Mouse (Mus musculus) layer of hippocampus, adult 2 months (tissue): Measurements from ENCODE around the gene Setd7. TPM values are rescaled to one million over a fixed set of nuclear protein-coding genes. Genes with fewer than 3 reads are reported as not detected.

Source experiments
- DNase-seq, 2 experiments: peaks; one replicate each; pipeline ENCODE4 v3.0.0; 2022; ENCODE audit warnings: low spot score in 2 of 2
- H3K27ac ChIP-seq: fragments of 200-600 bp; 2 replicates; pipeline ENCODE4 v1.8.1; 2022
- H3K4me3 ChIP-seq: fragments of 200-600 bp; 2 replicates; pipeline ENCODE4 v1.8.1; 2022; ENCODE audit warnings: mild to moderate bottlenecking
- CTCF ChIP-seq: fragments of 200-600 bp; conservative IDR thresholded peaks from 2 replicates; pipeline ENCODE4 v1.8.1; 2022; ENCODE audit warnings: antibody characterized with exemption, mild to moderate bottlenecking, moderate library complexity
- total RNA-seq, 2 experiments: library from RNA; stranded (reverse); gene quantifications; 2 replicates each; pipeline ENCODE4 v1.2.3; 2021

Gene Setd7
- total RNA-seq, 2 experiments from 2014 or later, result 138 to 144 TPM

DNA sequence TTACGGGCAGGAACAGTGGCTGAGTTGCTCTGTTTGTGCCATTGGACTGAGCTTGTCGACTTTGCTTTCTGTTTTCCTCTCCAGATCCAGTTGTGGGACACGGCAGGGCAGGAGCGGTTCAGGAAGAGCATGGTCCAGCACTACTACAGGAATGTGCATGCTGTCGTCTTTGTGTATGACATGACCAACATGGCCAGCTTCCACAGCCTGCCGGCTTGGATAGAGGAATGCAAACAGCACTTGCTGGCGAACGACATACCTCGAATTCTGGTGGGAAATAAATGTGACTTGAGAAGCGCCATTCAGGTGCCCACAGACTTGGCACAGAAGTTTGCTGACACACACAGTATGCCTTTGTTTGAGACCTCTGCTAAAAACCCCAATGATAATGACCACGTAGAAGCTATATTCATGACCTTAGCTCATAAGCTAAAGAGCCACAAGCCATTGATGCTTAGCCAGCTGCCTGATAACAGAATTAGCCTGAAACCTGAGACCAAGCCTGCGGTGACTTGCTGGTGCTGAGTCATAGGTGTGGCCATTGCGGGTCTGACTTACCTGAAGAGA is 67.3 kb downstream of the Setd7 start:
- Histone ChIP-seq H3K27ac (peak overlapping the region; percentile 36; the same call in 1 of the 2 replicates), H3K4me3 (no peak overlapping the region)
- TF ChIP-seq CTCF, result no peak
- DNase-seq, result no peak

DNA sequence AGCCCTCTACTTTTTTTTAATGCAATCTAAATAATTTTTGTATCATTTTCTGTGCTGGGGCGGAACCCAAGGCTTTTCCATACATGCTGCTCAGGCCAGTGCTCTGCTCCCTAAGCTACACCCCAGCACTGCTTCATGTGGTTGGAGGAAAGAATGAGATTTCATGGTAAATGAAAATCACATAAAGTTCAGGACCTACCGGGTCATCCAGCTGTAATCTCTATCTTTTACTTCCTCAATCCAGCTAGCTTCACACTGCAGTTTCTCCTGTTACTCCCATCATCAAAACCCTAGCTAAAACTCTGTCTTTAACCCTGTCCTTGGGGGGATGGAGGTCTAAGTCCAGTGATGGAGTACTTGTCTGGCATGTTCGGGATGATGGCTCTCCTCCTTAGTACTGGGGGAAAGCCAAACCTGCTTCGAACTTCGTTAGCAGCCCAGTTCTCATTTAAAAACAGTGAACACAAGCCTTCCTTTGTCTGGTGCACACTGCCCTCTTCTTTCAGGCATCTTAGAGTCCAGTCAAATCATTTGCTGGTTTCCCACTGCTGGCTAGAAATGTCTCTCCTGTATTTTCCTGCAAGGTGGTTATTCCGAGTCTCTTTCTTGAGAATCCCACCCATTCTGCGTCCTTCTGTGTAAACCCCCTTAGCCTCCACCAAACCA is 70.5 kb downstream of the Setd7 start:
- H3K27ac ChIP-seq, result peak overlapping the region; percentile 79
- peak in 1 of 2 experiments; percentile 38 for DNase-seq
- no peak overlapping the region for H3K4me3 ChIP-seq
- no peak for TF ChIP-seq CTCF

DNA sequence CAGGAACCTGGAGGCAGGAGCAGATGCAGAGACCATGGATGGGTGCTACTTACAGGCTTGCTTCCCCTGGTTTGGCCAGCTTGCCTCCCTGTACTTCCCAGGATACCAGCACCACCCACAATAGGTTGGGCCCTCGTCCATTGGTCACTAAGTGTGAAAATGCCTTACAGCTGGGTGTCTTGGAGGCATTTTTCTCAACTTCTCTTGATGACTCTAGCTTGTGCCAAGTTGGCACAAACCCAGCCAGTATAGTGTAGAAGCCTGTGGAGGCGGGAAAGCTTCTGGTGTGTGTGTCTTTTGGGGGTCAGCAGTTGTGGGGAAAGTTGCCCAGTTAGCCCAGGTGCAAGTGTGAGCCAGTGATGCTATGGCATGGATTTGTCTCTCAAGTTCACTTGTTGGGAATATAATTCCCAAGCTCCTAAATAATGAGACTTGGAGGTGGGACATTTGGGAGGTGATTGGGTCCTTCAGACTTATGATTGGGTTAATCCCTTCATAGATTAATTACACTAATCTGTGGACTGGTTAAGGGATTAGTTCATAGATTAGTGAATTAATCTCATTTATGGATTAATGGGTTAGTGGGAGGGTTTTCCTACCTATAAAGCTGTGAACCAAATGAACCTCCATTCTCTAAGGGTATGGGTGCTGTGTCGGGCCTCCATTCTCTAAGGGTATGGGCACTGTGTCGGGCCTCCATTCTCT is 74.0 kb downstream of the Setd7 start:
- TF ChIP-seq CTCF, result no peak
- Histone ChIP-seq H3K4me3 (no peak overlapping the region), H3K27ac (no peak overlapping the region)
- no peak for DNase-seq

DNA sequence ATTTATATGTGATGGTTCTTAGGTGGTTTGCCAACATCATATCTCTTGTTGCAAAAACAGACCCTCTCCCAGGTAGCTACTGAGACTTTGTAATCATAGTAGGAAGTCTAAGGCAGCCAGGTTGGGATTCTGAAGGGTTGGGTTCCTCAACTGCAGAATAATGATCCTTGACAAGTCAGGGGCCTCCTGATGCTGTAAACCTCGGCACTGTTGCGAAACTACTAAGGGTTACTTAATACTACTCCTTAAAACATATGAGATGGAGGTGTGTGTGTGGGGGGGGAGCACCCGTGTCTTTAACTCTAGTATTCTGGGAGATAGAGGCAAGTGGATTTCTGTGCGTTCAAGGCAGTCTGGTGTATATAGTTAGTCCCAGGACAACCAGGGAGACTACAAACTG is 75.3 kb downstream of the Setd7 start:
- peak overlapping the region; percentile 77 for H3K4me3 ChIP-seq
- H3K27ac ChIP-seq, result peak overlapping the region; percentile 97; the same call in 1 of the 2 replicates
- DNase-seq, result no peak
- TF ChIP-seq CTCF, result no peak

DNA sequence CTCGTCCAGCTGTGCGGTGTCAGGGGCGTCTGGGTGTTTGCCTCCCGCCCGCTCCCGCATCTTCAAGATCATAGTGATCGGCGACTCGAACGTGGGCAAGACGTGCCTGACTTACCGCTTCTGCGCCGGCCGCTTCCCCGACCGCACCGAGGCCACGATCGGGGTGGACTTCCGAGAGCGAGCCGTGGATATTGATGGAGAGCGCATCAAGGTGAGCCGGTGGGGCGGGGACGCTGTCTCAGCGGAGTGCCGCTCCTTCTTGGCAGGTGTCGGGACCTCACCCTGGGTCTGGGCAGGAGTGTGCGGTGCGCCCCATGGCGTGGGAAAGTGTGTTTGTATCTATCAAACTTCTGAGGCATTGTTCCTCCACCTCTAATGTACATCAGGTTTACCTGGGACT is 76.3 kb downstream of the Setd7 start:
- no peak for DNase-seq
- Histone ChIP-seq H3K27ac (peak overlapping the region; percentile 97), H3K4me3 (peak overlapping the region; percentile 77)
- TF ChIP-seq CTCF, result no peak

DNA sequence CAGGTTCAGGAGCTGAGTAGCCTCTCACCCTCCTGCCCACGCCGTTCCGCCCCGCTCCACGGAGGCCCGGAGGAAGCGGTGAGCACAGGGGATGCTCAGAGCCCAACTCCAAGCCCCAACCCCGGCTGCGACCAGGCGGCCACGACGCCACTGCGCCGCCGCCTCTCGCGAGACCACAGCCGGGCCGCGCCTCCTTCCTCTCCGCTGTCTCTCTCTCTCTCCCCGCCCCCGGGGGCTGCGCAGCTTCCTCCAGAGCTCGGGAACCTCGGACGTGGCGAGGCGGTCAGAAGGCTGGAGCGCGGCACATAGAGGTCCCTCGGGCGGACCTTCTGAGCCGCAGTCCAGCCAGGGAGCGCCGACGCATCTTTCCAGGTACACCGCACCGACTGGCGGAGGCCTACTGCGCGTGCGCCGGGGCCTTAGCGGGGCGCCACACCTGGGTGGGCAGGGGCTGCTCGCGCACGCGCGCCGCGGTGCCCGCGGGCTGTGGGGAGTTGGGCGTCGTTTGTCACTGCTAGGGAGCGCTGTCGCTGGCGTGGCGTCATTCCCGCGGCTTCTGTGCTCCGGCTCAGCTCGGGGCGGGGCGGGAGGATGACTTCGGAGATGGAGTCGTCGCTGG is 76.8 kb downstream of the Setd7 start, which contains the start of gene Rab33b:
Rab33b (plus strand) TSS at position 180 of the 619 bp plus-strand sequence.
- TF ChIP-seq CTCF, result peak; percentile 50
- Histone ChIP-seq H3K27ac (peak within 1 kb of the TSS; percentile 97), H3K4me3 (peak within 1 kb of the TSS; percentile 77)
- DNase-seq, result peak; percentile 96 to 97

DNA sequence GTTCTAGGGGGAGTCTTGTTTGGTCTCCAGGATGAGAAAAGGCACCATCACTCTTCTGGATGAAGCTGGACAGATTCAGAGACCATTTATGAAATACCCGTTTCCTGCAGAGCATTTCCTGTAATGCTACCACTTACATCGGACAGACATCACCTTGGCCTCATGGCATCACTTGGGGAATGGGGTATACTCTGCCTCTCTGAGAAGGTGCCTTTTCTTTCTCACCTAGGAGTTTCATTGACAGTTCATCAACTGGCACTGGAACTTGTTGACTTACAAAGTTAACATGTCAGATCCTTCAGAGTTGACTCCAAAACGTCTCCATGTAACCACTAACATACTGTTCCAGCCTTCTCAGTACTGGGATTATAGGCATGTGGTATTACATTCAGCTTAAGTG is 77.9 kb downstream of the Setd7 start:
- H3K4me3 ChIP-seq, result peak overlapping the region; percentile 77
- TF ChIP-seq CTCF, result no peak
- H3K27ac ChIP-seq, result peak overlapping the region; percentile 97; the same call in 1 of the 2 replicates
- no peak for DNase-seq

DNA sequence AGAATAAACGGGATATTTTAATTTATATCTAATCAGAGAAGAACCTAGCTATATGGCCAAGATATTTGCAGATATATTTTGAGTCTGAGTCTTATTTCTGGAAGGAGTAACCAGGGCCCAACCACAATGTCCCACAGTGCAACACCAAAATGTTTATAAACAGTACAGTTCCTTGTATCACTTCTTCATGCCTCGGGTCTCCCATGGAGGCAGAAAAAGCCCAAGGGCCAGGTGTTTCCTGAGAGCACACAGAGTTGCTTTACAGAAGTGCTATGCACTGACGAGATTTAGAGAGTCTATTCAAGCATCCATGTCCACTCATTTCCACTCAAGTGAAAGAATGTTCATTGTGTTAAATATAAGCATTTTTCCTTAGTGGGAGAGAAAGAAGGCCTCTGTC is 78.8 kb downstream of the Setd7 start:
- no peak for DNase-seq
- Histone ChIP-seq H3K4me3 (no peak overlapping the region), H3K27ac (no peak overlapping the region)
- TF ChIP-seq CTCF, result no peak

DNA sequence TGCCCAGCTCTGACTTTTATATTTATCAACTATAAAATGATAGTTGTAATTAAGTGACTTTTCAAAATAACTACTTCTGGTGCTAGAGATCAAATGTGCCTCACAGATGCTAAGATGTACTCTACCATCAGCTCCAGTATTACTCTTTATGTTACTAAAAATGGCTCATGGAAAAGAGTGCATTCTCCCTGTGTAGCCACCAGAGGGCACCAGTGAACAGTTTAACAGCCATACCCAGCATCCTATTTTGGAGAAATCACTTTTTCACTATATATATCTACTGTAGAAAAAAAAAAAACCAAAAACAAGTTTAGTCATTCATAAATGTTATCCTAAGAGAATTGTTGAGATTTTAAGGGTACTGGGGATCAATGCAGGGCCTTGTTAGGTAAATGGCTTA is 79.6 kb downstream of the Setd7 start:
- Histone ChIP-seq H3K27ac (no peak overlapping the region), H3K4me3 (no peak overlapping the region)
- TF ChIP-seq CTCF, result peak; percentile 93
- peak; percentile 44 to 64 for DNase-seq

DNA sequence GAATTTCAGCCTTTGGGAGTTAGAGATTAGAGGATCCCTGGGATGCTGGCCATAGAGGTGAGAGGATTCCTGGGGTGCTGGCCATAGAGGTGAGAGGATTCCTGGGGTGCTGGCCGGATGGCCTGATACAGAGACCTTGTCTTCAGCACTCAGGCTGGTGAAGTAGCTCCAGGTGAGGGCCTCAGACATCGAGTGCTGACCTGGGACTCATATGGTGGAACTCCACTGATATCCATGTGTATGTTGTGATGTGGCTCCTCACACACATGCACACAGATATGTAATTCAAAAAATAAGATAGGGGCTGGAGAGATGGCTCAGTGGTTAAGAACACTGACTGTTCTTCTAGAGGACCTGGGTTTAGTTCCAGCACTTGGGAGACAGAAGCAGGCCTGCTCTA is 80.8 kb downstream of the Setd7 start:
- no peak for DNase-seq
- Histone ChIP-seq H3K4me3 (no peak overlapping the region), H3K27ac (no peak overlapping the region)
- no peak for TF ChIP-seq CTCF

DNA sequence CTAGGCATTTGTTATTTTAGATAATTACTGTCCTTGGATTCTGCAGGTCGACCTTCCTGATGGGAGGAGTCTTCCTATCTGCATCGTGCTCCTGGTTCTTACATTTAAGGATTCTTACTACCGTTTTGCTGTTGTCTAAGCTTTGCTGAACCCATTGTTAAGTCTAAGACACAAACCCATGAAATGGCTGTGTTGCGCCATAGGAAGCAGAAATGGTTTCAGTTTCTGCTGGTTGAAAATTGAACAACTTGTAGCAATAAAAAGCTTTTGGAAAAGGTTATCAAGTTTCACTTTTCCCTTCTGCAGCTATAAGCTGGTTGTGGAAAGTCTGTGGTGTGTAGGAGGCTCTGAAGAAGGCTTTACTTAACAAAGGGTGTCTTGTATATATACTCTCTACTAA is 85.0 kb downstream of the Setd7 start:
- H3K4me3 ChIP-seq, result no peak overlapping the region
- no peak for DNase-seq
- H3K27ac ChIP-seq, result no peak overlapping the region
- TF ChIP-seq CTCF, result no peak

DNA sequence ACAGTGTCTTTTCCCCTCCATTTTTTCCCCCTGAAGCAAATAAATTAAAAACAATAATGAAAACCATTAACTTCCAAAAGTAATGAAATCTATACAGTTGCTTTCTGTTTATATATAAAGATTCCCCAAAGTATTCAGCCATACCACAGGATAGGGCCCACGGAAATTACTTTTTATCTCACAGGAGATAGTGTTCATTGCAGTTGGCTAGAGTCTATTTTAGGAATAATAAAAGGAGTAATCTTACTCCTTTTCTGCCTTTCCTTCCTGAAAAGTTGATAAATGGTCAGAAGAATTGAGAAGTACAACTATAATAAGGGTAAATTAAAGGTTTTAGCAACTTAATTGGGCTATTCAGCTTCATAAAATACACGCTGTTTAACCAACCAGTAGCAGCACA is 92.1 kb downstream of the Setd7 start:
- no peak for DNase-seq
- H3K4me3 ChIP-seq, result no peak overlapping the region
- TF ChIP-seq CTCF, result no peak
- H3K27ac ChIP-seq, result no peak overlapping the region

Other genes starting within 250 kb of the Setd7 start
- gene Elf2, start 220.2 kb downstream of the Setd7 start, total RNA-seq, result 10 to 100 TPM; 54.6 to 54.9 TPM
- gene Mgarp, start 164.1 kb downstream of the Setd7 start, total RNA-seq, result not detected
- 100 to 1,000 TPM; 287 to 299 TPM for gene Ndufc1, start 151.9 kb downstream of the Setd7 start, total RNA-seq
- 10 to 100 TPM; 55.0 to 58.1 TPM for gene Naa15, start 145.7 kb downstream of the Setd7 start, total RNA-seq
- 10 to 100 TPM; 22.8 to 25.4 TPM for gene Rab33b, start 77.0 kb downstream of the Setd7 start, total RNA-seq
- not detected for gene Mgst2, start 99.5 kb upstream of the Setd7 start, total RNA-seq